ENCODE assay signal across 11 mouse cellular contexts in genomic region chr7:140971479-140972171, GRCm38 (mm10). TPM values are rescaled to one million over a fixed set of nuclear protein-coding genes. Genes with fewer than 3 reads are reported as not detected.
DNase-seq lines count a peak whose midpoint lies in the region; ATAC-seq and TF ChIP-seq lines count a peak whose summit lies in the region.
"Had no signal": no experiment of that assay in that cellular context is flagged by ENCODE, and none has a peak within 500 bp of the region (broad histone marks: within the 10 kb centered on the region; RNA-seq: fewer than 3 reads in every experiment).

No protein-coding gene starts in this region.

- H3K4me3 ChIP-seq in midbrain, embryonic 11.5 days (ENCODE audit: low read depth, low read length): no peak overlapping the region
- H3K4me3 ChIP-seq in midbrain, embryonic 10.5 days: no peak overlapping the region
- no peak overlapping the region for H3K4me3 ChIP-seq in intestine, embryonic 14.5 days (ENCODE audit: low read depth, low read length)
- H3K4me3 ChIP-seq in liver, postnatal 0 days (ENCODE audit: low read depth, low read length): no peak overlapping the region
- H3K4me3 ChIP-seq: forebrain, embryonic 13.5 days had no signal

- ATAC-seq in midbrain, embryonic 11.5 days (ENCODE audit: low FRiP score): no peak
- ATAC-seq in intestine, embryonic 14.5 days (replicated peaks; ENCODE audit: low FRiP score, low TSS enrichment, low read depth): peak; percentile 82
- no peak for ATAC-seq in liver, postnatal 0 days
- ATAC-seq: forebrain, embryonic 13.5 days had no signal

- 85% methylated on average over 8 of the region's 8 CpGs for WGBS in midbrain, embryonic 11.5 days
- 86% methylated on average over 8 of the region's 8 CpGs for WGBS in midbrain, embryonic 10.5 days
- WGBS in intestine, embryonic 14.5 days: 31% methylated on average over 8 of the region's 8 CpGs
- WGBS in liver, postnatal 0 days (ENCODE audit: insufficient replicate concordance): 76% methylated on average over 8 of the region's 8 CpGs

- no peaks in the 10 kb centered on the region for H3K9me3 ChIP-seq in midbrain, embryonic 11.5 days (ENCODE audit: control insufficient read depth, low read length)
- no peaks in the 10 kb centered on the region for H3K9me3 ChIP-seq in midbrain, embryonic 10.5 days (replicated peaks)
- H3K9me3 ChIP-seq in intestine, embryonic 14.5 days (ENCODE audit: control insufficient read depth, low read length): no peaks in the 10 kb centered on the region
- H3K9me3 ChIP-seq in liver, postnatal 0 days (ENCODE audit: low read length): no peaks in the 10 kb centered on the region
- H3K9me3 ChIP-seq: forebrain, embryonic 13.5 days had no signal

- TF ChIP-seq CTCF in liver, postnatal 0 days (IDR thresholded peaks at IDR 0.05; ENCODE audit: low read depth): no peak

- intact Hi-C loops in left cerebral cortex, postnatal 10 days (cut with DNase I): no loop called here

- H3K36me3 ChIP-seq in midbrain, embryonic 11.5 days (ENCODE audit: control insufficient read depth, insufficient read depth, low read length): no peaks in the 10 kb centered on the region
- H3K36me3 ChIP-seq in midbrain, embryonic 10.5 days: no peaks in the 10 kb centered on the region
- H3K36me3 ChIP-seq in intestine, embryonic 14.5 days (ENCODE audit: control insufficient read depth, insufficient read depth, low read length): no peaks in the 10 kb centered on the region
- H3K36me3 ChIP-seq in liver, postnatal 0 days (replicated peaks; ENCODE audit: insufficient read depth, low read length): no peaks in the 10 kb centered on the region

- peaks cover 12% of the 10 kb centered on the region; the same call in 1 of the 2 replicates for H3K4me1 ChIP-seq in midbrain, embryonic 11.5 days (ENCODE audit: control insufficient read depth, insufficient read depth, low read length)
- H3K4me1 ChIP-seq in midbrain, embryonic 10.5 days: peaks cover 52% of the 10 kb centered on the region
- H3K4me1 ChIP-seq in intestine, embryonic 14.5 days (replicated peaks; ENCODE audit: control insufficient read depth, insufficient read depth, low read length): peaks cover 42% of the 10 kb centered on the region
- H3K4me1 ChIP-seq in liver, postnatal 0 days (ENCODE audit: insufficient read depth): peaks cover 4% of the 10 kb centered on the region; the same call in 1 of the 2 replicates

- no peak overlapping the region for H3K27ac ChIP-seq in midbrain, embryonic 11.5 days (ENCODE audit: low read depth, low read length)
- no peak overlapping the region; the same call in 1 of the 2 replicates for H3K27ac ChIP-seq in midbrain, embryonic 10.5 days (replicated peaks)
- peak overlapping the region; percentile 89 for H3K27ac ChIP-seq in intestine, embryonic 14.5 days (ENCODE audit: low read depth)
- H3K27ac ChIP-seq in liver, postnatal 0 days (ENCODE audit: low read depth): peak overlapping the region; percentile 34; the same call in 1 of the 2 replicates
- H3K27ac ChIP-seq: forebrain, embryonic 13.5 days had no signal

- DNase-seq in midbrain, embryonic 11.5 days (ENCODE audit: low spot score, missing footprints): peak; percentile 67
- DNase-seq in midbrain, embryonic 10.5 days (ENCODE audit: low spot score): no peak
- no peak for DNase-seq in intestine, embryonic 14.5 days (ENCODE audit: low spot score)
- DNase-seq in liver, postnatal 0 days: no peak
- no peak for DNase-seq in thymus, postnatal 4 days
- DNase-seq in retina, embryonic 14.5 days (ENCODE audit: low spot score): no peak
- DNase-seq in testis, postnatal 10 days (ENCODE audit: low spot score): no peak
- DNase-seq in left cerebral cortex, postnatal 10 days (ENCODE audit: extremely low spot score in 1 of 2, low spot score in 2 of 2): no peak

- no peak for TF ChIP-seq EP300 in liver, postnatal 0 days (IDR thresholded peaks at IDR 0.05; ENCODE audit: low read depth)

- H3K4me2 ChIP-seq in midbrain, embryonic 11.5 days: no peak overlapping the region
- no peak overlapping the region for H3K4me2 ChIP-seq in intestine, embryonic 14.5 days (ENCODE audit: low read length)
- no peak overlapping the region for H3K4me2 ChIP-seq in liver, postnatal 0 days (ENCODE audit: low read depth, low read length)
- H3K4me2 ChIP-seq: forebrain, embryonic 13.5 days had no signal

- H3K9ac ChIP-seq in midbrain, embryonic 11.5 days (ENCODE audit: low read length): no peak overlapping the region
- no peak overlapping the region for H3K9ac ChIP-seq in intestine, embryonic 14.5 days (ENCODE audit: low read length)
- H3K9ac ChIP-seq in liver, postnatal 0 days (replicated peaks): no peak overlapping the region
- H3K9ac ChIP-seq: forebrain, embryonic 13.5 days had no signal

- H3K27me3 ChIP-seq in midbrain, embryonic 11.5 days (ENCODE audit: control insufficient read depth, insufficient read depth, low read length): no peaks in the 10 kb centered on the region; the same call in 1 of the 2 replicates
- peaks cover 27% of the 10 kb centered on the region; the same call in 1 of the 2 replicates for H3K27me3 ChIP-seq in midbrain, embryonic 10.5 days (ENCODE audit: low read depth, poor library complexity, severe bottlenecking)
- no peaks in the 10 kb centered on the region for H3K27me3 ChIP-seq in intestine, embryonic 14.5 days (replicated peaks; ENCODE audit: control insufficient read depth, insufficient read depth, low read length)
- no peaks in the 10 kb centered on the region for H3K27me3 ChIP-seq in liver, postnatal 0 days (ENCODE audit: insufficient read depth, low read length)

RNA-seq across cellular contexts. Expression of gene Ifitm1, which starts 4.6 kb away (rescaled TPM):
- polyA plus RNA-seq in midbrain, embryonic 11.5 days (2014; fragmentation: Nextera tagmentation; extraction: Ambion mirVana): 8.0 and 9.5 TPM in 2 replicates
- 6.3 and 8.4 TPM in 2 replicates for polyA plus RNA-seq in midbrain, embryonic 10.5 days (2016; fragmentation: Nextera tagmentation; extraction: Ambion mirVana)
- polyA plus RNA-seq in intestine, embryonic 14.5 days (2014; fragmentation: Nextera tagmentation; extraction: Ambion mirVana): 198 and 221 TPM in 2 replicates
- polyA plus RNA-seq in liver, postnatal 0 days (2015; fragmentation: Nextera tagmentation; extraction: Ambion mirVana): 33.4 and 38.6 TPM in 2 replicates
- 1 to 10 TPM; 3.2 to 3.3 TPM for total RNA-seq in left cerebral cortex, postnatal 10 days (2021)

RNA-seq across cellular contexts. Expression of gene Ifitm2, which starts 15.8 kb away (rescaled TPM):
- polyA plus RNA-seq in midbrain, embryonic 11.5 days (2014; fragmentation: Nextera tagmentation; extraction: Ambion mirVana): 198 and 207 TPM in 2 replicates
- 305 and 352 TPM in 2 replicates for polyA plus RNA-seq in midbrain, embryonic 10.5 days (2016; fragmentation: Nextera tagmentation; extraction: Ambion mirVana)
- 1,598 and 1,676 TPM in 2 replicates for polyA plus RNA-seq in intestine, embryonic 14.5 days (2014; fragmentation: Nextera tagmentation; extraction: Ambion mirVana)
- polyA plus RNA-seq in liver, postnatal 0 days (2015; fragmentation: Nextera tagmentation; extraction: Ambion mirVana): 798 and 816 TPM in 2 replicates
- 10 to 100 TPM; 18.0 to 20.0 TPM for total RNA-seq in left cerebral cortex, postnatal 10 days (2021)

RNA-seq across cellular contexts. Expression of gene Gm45717, which starts 15.9 kb away (rescaled TPM):
- not detected in 2 replicates for polyA plus RNA-seq in midbrain, embryonic 11.5 days (2014; fragmentation: Nextera tagmentation; extraction: Ambion mirVana)
- 0.42 TPM in 1 of 2 replicates, not detected in the other for polyA plus RNA-seq in midbrain, embryonic 10.5 days (2016; fragmentation: Nextera tagmentation; extraction: Ambion mirVana)
- 0.81 TPM in 1 of 2 replicates, not detected in the other for polyA plus RNA-seq in intestine, embryonic 14.5 days (2014; fragmentation: Nextera tagmentation; extraction: Ambion mirVana)
- 0.59 TPM in 1 of 2 replicates, not detected in the other for polyA plus RNA-seq in liver, postnatal 0 days (2015; fragmentation: Nextera tagmentation; extraction: Ambion mirVana)
- total RNA-seq in left cerebral cortex, postnatal 10 days (2021): not detected
- total RNA-seq: layer of hippocampus, postnatal 14 days had no signal
- polyA plus RNA-seq: brain, embryonic 14.5 days; forebrain, embryonic 13.5 days had no signal

RNA-seq across cellular contexts. Expression of gene Ifitm5, which starts 21.5 kb away (rescaled TPM):
- polyA plus RNA-seq in midbrain, embryonic 11.5 days (2014; fragmentation: Nextera tagmentation; extraction: Ambion mirVana): 0.20 TPM in 1 of 2 replicates, not detected in the other
- polyA plus RNA-seq in midbrain, embryonic 10.5 days (2016; fragmentation: Nextera tagmentation; extraction: Ambion mirVana): 1.2 and 1.3 TPM in 2 replicates
- 0.94 and 2.3 TPM in 2 replicates for polyA plus RNA-seq in intestine, embryonic 14.5 days (2014; fragmentation: Nextera tagmentation; extraction: Ambion mirVana)
- 0.41 and 0.48 TPM in 2 replicates for polyA plus RNA-seq in liver, postnatal 0 days (2015; fragmentation: Nextera tagmentation; extraction: Ambion mirVana)
- not detected for total RNA-seq in left cerebral cortex, postnatal 10 days (2021)
- total RNA-seq: layer of hippocampus, postnatal 14 days had no signal

RNA-seq across cellular contexts. Expression of gene Pgghg, which starts 30.4 kb away (rescaled TPM):
- polyA plus RNA-seq in midbrain, embryonic 11.5 days (2014; fragmentation: Nextera tagmentation; extraction: Ambion mirVana): 10.2 and 12.5 TPM in 2 replicates
- 15.4 and 17.1 TPM in 2 replicates for polyA plus RNA-seq in midbrain, embryonic 10.5 days (2016; fragmentation: Nextera tagmentation; extraction: Ambion mirVana)
- polyA plus RNA-seq in intestine, embryonic 14.5 days (2014; fragmentation: Nextera tagmentation; extraction: Ambion mirVana): 26.9 and 29.2 TPM in 2 replicates
- polyA plus RNA-seq in liver, postnatal 0 days (2015; fragmentation: Nextera tagmentation; extraction: Ambion mirVana): 5.5 and 6.3 TPM in 2 replicates
- 1 to 10 TPM; 2.4 to 3.9 TPM for total RNA-seq in left cerebral cortex, postnatal 10 days (2021)

Comparison
In these comparisons a context has a peak if more than half of its experiments do, and no peak if none do; other contexts are left out.
1. H3K27ac ChIP-seq: peak in intestine, embryonic 14.5 days (single experiment) and liver, postnatal 0 days (single experiment); none in midbrain, embryonic 11.5 days (single experiment) and midbrain, embryonic 10.5 days (single experiment).